Comparison of ENCODE assay signal across 21 mouse cellular contexts in genomic region chr2:137064513-137064912, GRCm38 (mm10). TPM values are rescaled to one million over a fixed set of nuclear protein-coding genes. Genes with fewer than 3 reads are reported as not detected.
DNase-seq lines count a peak whose midpoint lies in the region; ATAC-seq lines count a peak whose summit lies in the region.
"Had no signal": no experiment of that assay in that cellular context is flagged by ENCODE, and none has a peak within 500 bp of the region (broad histone marks: within the 10 kb centered on the region; RNA-seq: fewer than 3 reads in every experiment).

No protein-coding gene starts in this region.

- ATAC-seq in hindbrain, embryonic 11.5 days (ENCODE audit: low FRiP score) = peak; percentile 67
- ATAC-seq in hindbrain, embryonic 14.5 days (ENCODE audit: low FRiP score) = no peak
- peak; percentile 78 for ATAC-seq in neural tube, embryonic 11.5 days (ENCODE audit: insufficient read depth, low FRiP score, low TSS enrichment)
- no peak for ATAC-seq in erythroid progenitor cell, adult 5-6 weeks (replicated peaks; ENCODE audit: low FRiP score, poor library complexity, severe bottlenecking)
- ATAC-seq: forebrain, embryonic 14.5 days had no signal

- H3K4me3 ChIP-seq in hindbrain, embryonic 11.5 days (ENCODE audit: low read depth, low read length) = no peak overlapping the region
- H3K4me3 ChIP-seq in hindbrain, embryonic 14.5 days (replicated peaks; ENCODE audit: low read length) = no peak overlapping the region
- no peak overlapping the region for H3K4me3 ChIP-seq in neural tube, embryonic 11.5 days (ENCODE audit: low read depth, low read length)
- H3K4me3 ChIP-seq: embryonic facial prominence, embryonic 13.5 days; forebrain, embryonic 10.5 days; gastrocnemius, adult 2 months; heart, embryonic 12.5 days; hindbrain, embryonic 13.5 days had no signal

- H3K36me3 ChIP-seq in hindbrain, embryonic 11.5 days (ENCODE audit: control insufficient read depth, insufficient read depth, low read length) = no peaks in the 10 kb centered on the region
- no peaks in the 10 kb centered on the region for H3K36me3 ChIP-seq in hindbrain, embryonic 14.5 days (replicated peaks; ENCODE audit: control insufficient read depth, insufficient read depth)
- no peaks in the 10 kb centered on the region for H3K36me3 ChIP-seq in neural tube, embryonic 11.5 days (ENCODE audit: control insufficient read depth, insufficient read depth, low read length)
- H3K36me3 ChIP-seq: embryonic facial prominence, embryonic 13.5 days; heart, embryonic 12.5 days had no signal

- H3K27me3 ChIP-seq in hindbrain, embryonic 11.5 days (ENCODE audit: control insufficient read depth, insufficient read depth, low read length) = no peaks in the 10 kb centered on the region
- H3K27me3 ChIP-seq in hindbrain, embryonic 14.5 days (ENCODE audit: control insufficient read depth, insufficient read depth, low read length) = no peaks in the 10 kb centered on the region
- no peaks in the 10 kb centered on the region for H3K27me3 ChIP-seq in neural tube, embryonic 11.5 days (ENCODE audit: control insufficient read depth, insufficient read depth, low read length)
- H3K27me3 ChIP-seq: CH12.LX; embryonic facial prominence, embryonic 13.5 days; heart, embryonic 12.5 days had no signal

- 31% methylated on average over 3 of the region's 3 CpGs for WGBS in hindbrain, embryonic 11.5 days
- WGBS in hindbrain, embryonic 14.5 days = 19% methylated on average over 3 of the region's 3 CpGs
- WGBS in neural tube, embryonic 11.5 days = 42% methylated on average over 3 of the region's 3 CpGs

- H3K4me1 ChIP-seq in hindbrain, embryonic 11.5 days (replicated peaks; ENCODE audit: control insufficient read depth, insufficient read depth, low read length) = no peaks in the 10 kb centered on the region
- H3K4me1 ChIP-seq in hindbrain, embryonic 14.5 days (replicated peaks; ENCODE audit: control insufficient read depth, insufficient read depth, low read length) = no peaks in the 10 kb centered on the region; the same call in 1 of the 2 replicates
- H3K4me1 ChIP-seq in neural tube, embryonic 11.5 days (ENCODE audit: control insufficient read depth, insufficient read depth, low read length) = peaks cover 22% of the 10 kb centered on the region

- H3K9me3 ChIP-seq in hindbrain, embryonic 11.5 days (ENCODE audit: control insufficient read depth, low read length) = no peaks in the 10 kb centered on the region
- no peaks in the 10 kb centered on the region for H3K9me3 ChIP-seq in hindbrain, embryonic 14.5 days (ENCODE audit: control insufficient read depth, low read length)
- no peaks in the 10 kb centered on the region for H3K9me3 ChIP-seq in neural tube, embryonic 11.5 days (ENCODE audit: control insufficient read depth, low read length)
- H3K9me3 ChIP-seq: embryonic facial prominence, embryonic 13.5 days; forebrain, embryonic 10.5 days; heart, embryonic 12.5 days; hindbrain, embryonic 13.5 days had no signal

- no peak overlapping the region for H3K27ac ChIP-seq in hindbrain, embryonic 11.5 days (ENCODE audit: low read depth, low read length)
- no peak overlapping the region for H3K27ac ChIP-seq in hindbrain, embryonic 14.5 days
- H3K27ac ChIP-seq in neural tube, embryonic 11.5 days (ENCODE audit: low read depth, low read length) = no peak overlapping the region
- H3K27ac ChIP-seq: embryonic facial prominence, embryonic 13.5 days; forebrain, embryonic 10.5 days; gastrocnemius, adult 2 months; hindbrain, embryonic 13.5 days had no signal

- DNase-seq in hindbrain, embryonic 11.5 days (ENCODE audit: low spot score) = no peak
- no peak for DNase-seq in hindbrain, embryonic 14.5 days (ENCODE audit: low spot score)
- no peak for DNase-seq in neural tube, embryonic 11.5 days (ENCODE audit: low spot score)
- no peak for DNase-seq in neural tube, embryonic 10.5 days (ENCODE audit: extremely low spot score, low spot score)
- DNase-seq in Muller cell, postnatal 12 days (ENCODE audit: inconsistent ontology term) = peak; percentile 47
- peak; percentile 47 for DNase-seq in mesoderm, embryonic 11.5 days (ENCODE audit: low read depth, low spot score)
- DNase-seq in layer of hippocampus, adult 8-10 months (ENCODE audit: low spot score in 2 of 2) = no peak
- DNase-seq: adrenal gland, adult 8-10 months; adrenal gland, postnatal 36 days; cerebellum, adult 11 months; cerebellum, adult 8-10 months; cerebellum, postnatal 14 days; gastrocnemius, adult 2 months; gastrocnemius, postnatal 25 days had no signal

- no peak overlapping the region for H3K4me2 ChIP-seq in hindbrain, embryonic 11.5 days (replicated peaks; ENCODE audit: low read depth, low read length)
- H3K4me2 ChIP-seq in hindbrain, embryonic 14.5 days (replicated peaks) = no peak overlapping the region
- H3K4me2 ChIP-seq in neural tube, embryonic 11.5 days (ENCODE audit: low read depth) = no peak overlapping the region
- H3K4me2 ChIP-seq: embryonic facial prominence, embryonic 13.5 days; heart, embryonic 12.5 days; hindbrain, embryonic 13.5 days had no signal

- no peak overlapping the region for H3K9ac ChIP-seq in hindbrain, embryonic 11.5 days (ENCODE audit: low read depth, low read length)
- H3K9ac ChIP-seq in hindbrain, embryonic 14.5 days = no peak overlapping the region
- H3K9ac ChIP-seq in neural tube, embryonic 11.5 days (ENCODE audit: low read length) = no peak overlapping the region
- H3K9ac ChIP-seq: embryonic facial prominence, embryonic 13.5 days; heart, embryonic 12.5 days; hindbrain, embryonic 13.5 days had no signal

RNA-seq across cellular contexts. Expression of gene Jag1, which starts 51.9 kb away (rescaled TPM):
- polyA plus RNA-seq in hindbrain, embryonic 11.5 days (2014; fragmentation: Nextera tagmentation; extraction: Ambion mirVana) = 21.3 and 22.1 TPM in 2 replicates
- polyA plus RNA-seq in hindbrain, embryonic 14.5 days (2014; fragmentation: Nextera tagmentation; extraction: Ambion mirVana) = 13.2 and 14.7 TPM in 2 replicates
- 24.6 and 25.6 TPM in 2 replicates for polyA plus RNA-seq in neural tube, embryonic 11.5 days (2014; fragmentation: Nextera tagmentation; extraction: Ambion mirVana)
- total RNA-seq in erythroid progenitor cell, adult 5-6 weeks (2015; ENCODE audit: low replicate concordance) = not detected in 2 replicates
- total RNA-seq in erythroid progenitor cell, adult 5-6 weeks (2017; ENCODE audit: low replicate concordance) = 0.26 TPM in 1 of 2 replicates, not detected in the other
- total RNA-seq in layer of hippocampus, adult 8-10 months (2022) = 10 to 100 TPM; 10.0 to 11.6 (median 10.9) TPM
- total RNA-seq: CH12.LX had no signal

Comparison
In these comparisons a context has a peak if more than half of its experiments do, and no peak if none do; other contexts are left out.
1. ATAC-seq: peak in hindbrain, embryonic 11.5 days (single experiment) and neural tube, embryonic 11.5 days (single experiment); none in hindbrain, embryonic 14.5 days (single experiment) and erythroid progenitor cell, adult 5-6 weeks (single experiment).
2. DNase-seq: peak in Muller cell, postnatal 12 days (single experiment) and mesoderm, embryonic 11.5 days (single experiment); none in hindbrain, embryonic 11.5 days (single experiment), hindbrain, embryonic 14.5 days (single experiment), neural tube, embryonic 11.5 days (single experiment), neural tube, embryonic 10.5 days (single experiment) and layer of hippocampus, adult 8-10 months (0 of 2).